Mouse (Mus musculus) limb, embryonic 11.5 days (tissue): ENCODE results near the gene Cpne5. TPM values are rescaled to one million over a fixed set of nuclear protein-coding genes. Genes with fewer than 3 reads are reported as not detected.
A peak's percentile ranks its signal among the peaks of the same experiment; 100 is the strongest.

ENCODE experiments used
- ATAC-seq: fragments of 200-750 bp; cut with Nextera tagmentation; 2 replicates; pipeline ENCODE4 v1.8.0; 2017; ENCODE audit warnings: low read depth; ENCODE audit not compliant: insufficient number of reproducible peaks, low FRiP score, low TSS enrichment
- DNase-seq: peaks from one replicate; pipeline ENCODE4 v3.0.0-alpha.2; 2015; ENCODE audit warnings: low spot score
- H3K27ac ChIP-seq: fragments of 300-500 bp; sonication (generic); replicated peaks from 2 replicates; pipeline ENCODE4 v1.5.1; 2014; ENCODE audit warnings: low read depth, mild to moderate bottlenecking, low read length
- H3K27me3 ChIP-seq: fragments of 300-500 bp; sonication (generic); 2 replicates; pipeline ENCODE4 v1.6.1; 2014; ENCODE audit warnings: mild to moderate bottlenecking, low read length, mixed read lengths; ENCODE audit not compliant: control insufficient read depth, insufficient read depth
- H3K36me3 ChIP-seq: fragments of 300-500 bp; sonication (generic); 2 replicates; pipeline ENCODE4 v1.6.1; 2014; ENCODE audit warnings: mild to moderate bottlenecking, low read length, moderate library complexity, mixed read lengths; ENCODE audit not compliant: control insufficient read depth, insufficient read depth
- H3K4me1 ChIP-seq: fragments of 300-500 bp; sonication (generic); 2 replicates; pipeline ENCODE4 v1.6.1; 2014; ENCODE audit warnings: low read length, mixed read lengths; ENCODE audit not compliant: control insufficient read depth, insufficient read depth
- H3K4me2 ChIP-seq: fragments of 300-500 bp; sonication (generic); 2 replicates; pipeline ENCODE4 v1.6.1; 2014; ENCODE audit warnings: low read depth, mild to moderate bottlenecking, moderate library complexity; ENCODE audit not compliant: severe bottlenecking
- H3K4me3 ChIP-seq: fragments of 300-500 bp; sonication (generic); 2 replicates; pipeline ENCODE4 v1.5.1; 2014; ENCODE audit warnings: low read depth, low read length
- H3K9ac ChIP-seq: fragments of 300-500 bp; sonication (generic); 2 replicates; pipeline ENCODE4 v1.6.1; 2014; ENCODE audit warnings: mild to moderate bottlenecking, low read length
- H3K9me3 ChIP-seq: fragments of 300-500 bp; sonication (generic); 2 replicates; pipeline ENCODE4 v1.6.1; 2016; ENCODE audit warnings: low read length; ENCODE audit not compliant: control insufficient read depth
- WGBS: fragments of 180-500 bp; shearing (Covaris S2); extraction: QIAGEN DNeasy Blood & Tissue Kit; methylation state at CpG from one replicate; pipeline ENCODE4 v1.1.7; 2014; 5-methylcytosine and 5-hydroxymethylcytosine counted together
- polyA plus RNA-seq: library from polyadenylated mRNA; unstranded; fragments of >200 nt; fragmentation: Nextera tagmentation; extraction: Ambion mirVana; gene quantifications from 2 replicates; pipeline ENCODE4 v1.2.1, GENCODE M21; 2014

Cpne5 gene
- polyA plus RNA-seq, 1 experiment from 2014 or later = 4.1 TPM

DNA sequence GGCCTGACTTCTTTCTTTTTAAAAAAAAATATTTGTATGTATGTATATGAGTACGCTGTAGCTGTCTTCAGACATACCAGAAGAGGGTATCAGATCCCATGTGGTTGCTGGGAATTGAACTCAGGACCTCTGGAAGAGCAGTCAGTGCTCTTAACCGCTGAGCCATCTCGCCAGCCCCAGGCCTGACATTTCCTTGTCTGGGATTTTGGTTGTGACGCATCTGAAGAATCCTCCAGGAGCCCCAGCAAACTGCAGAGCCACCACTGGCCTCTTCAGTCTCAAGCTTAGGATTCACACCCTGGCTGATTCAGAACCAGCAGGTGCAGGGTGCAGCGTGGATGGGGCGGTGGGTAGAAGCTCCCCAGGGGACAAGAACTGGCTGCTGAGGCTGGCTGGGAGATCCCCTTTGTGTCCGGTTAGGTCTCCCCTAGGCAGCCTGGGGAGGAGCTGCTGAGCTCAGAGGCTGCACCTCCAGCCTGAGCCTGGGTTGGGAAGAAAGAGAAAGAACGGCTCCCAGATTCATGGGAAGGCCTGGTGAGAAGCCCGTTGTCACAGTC lies 59.4 kb downstream of the Cpne5 start:
- H3K9ac ChIP-seq = no peak overlapping the region
- no peak overlapping the region for H3K4me3 ChIP-seq
- H3K27me3 ChIP-seq = no peaks in the 10 kb centered on the region
- H3K27ac ChIP-seq = no peak overlapping the region
- no peaks in the 10 kb centered on the region for H3K9me3 ChIP-seq
- DNase-seq (no peak), ATAC-seq (no peak)
- no peak overlapping the region for H3K4me2 ChIP-seq
- H3K4me1 ChIP-seq = peaks cover 9% of the 10 kb centered on the region
- H3K36me3 ChIP-seq = no peaks in the 10 kb centered on the region
- 75% methylated on average over 9 of the region's 9 CpGs for WGBS

DNA sequence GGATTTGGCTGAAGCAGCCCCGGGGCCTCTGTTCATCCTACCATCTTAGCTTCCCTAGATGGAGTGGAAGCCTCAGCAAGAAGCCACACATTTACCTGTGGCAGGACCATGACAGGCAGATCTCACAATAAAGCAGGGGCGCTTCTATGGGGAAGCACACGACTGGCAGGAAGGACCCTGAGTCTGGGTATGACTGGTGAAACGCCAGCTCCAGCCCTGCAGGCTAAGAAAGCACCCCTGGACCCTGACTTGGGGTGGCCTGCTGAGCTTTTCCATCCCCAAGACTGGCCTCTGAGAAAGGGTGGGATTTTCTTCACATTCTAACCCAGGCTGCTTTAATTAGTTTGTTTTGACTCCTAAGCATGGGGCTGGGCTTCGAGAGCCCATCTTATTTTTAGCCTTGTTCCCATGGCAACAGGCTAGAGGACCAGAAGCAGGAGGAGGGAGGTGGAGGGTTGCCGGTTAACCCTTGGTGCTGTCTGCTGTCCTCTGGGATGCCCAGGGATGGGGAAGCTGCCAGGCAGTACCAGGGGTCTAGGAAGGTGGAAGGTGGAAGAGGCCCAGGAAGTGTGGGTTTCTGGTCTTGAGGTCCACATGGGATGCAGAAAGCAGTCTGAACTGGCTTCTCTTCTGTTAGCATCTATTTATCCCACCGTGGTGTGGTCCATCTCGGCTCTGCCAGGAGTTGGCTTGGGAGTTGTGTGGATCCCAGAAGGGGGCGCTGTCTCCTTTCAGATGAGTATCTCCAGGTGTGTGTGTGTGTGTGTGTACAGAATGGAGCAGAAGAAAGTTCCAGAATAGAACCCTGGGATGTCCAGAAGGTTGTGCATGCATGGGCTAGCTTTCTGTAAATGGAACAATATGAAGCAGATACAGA lies 61.3 kb downstream of the Cpne5 start:
- 25% methylated on average over 9 of the region's 9 CpGs for WGBS
- no peak overlapping the region for H3K4me3 ChIP-seq
- ATAC-seq = no peak
- H3K9me3 ChIP-seq = no peaks in the 10 kb centered on the region
- no peak overlapping the region for H3K27ac ChIP-seq
- H3K4me1 ChIP-seq = peaks cover 9% of the 10 kb centered on the region
- DNase-seq = peak; percentile 85
- no peaks in the 10 kb centered on the region for H3K36me3 ChIP-seq
- H3K4me2 ChIP-seq = no peak overlapping the region
- no peak overlapping the region; the same call in 1 of the 2 replicates for H3K9ac ChIP-seq
- H3K27me3 ChIP-seq = no peaks in the 10 kb centered on the region

- 67% methylated on average over 3 of the region's 3 CpGs for WGBS
- Histone ChIP-seq H3K9me3 (no peaks in the 10 kb centered on the region), H3K9ac (0 out of 2 replicates have a peak overlapping the region, but pooled peaks have one; percentile 2), H3K27ac (no peak overlapping the region), H3K4me1 (peaks cover 9% of the 10 kb centered on the region), H3K27me3 (no peaks in the 10 kb centered on the region), H3K4me2 (no peak overlapping the region), H3K4me3 (no peak overlapping the region), H3K36me3 (no peaks in the 10 kb centered on the region)
- no peak for DNase-seq
- no peak for ATAC-seq
These were observed 62.3 kb downstream of the Cpne5 start for GRCm38 (mm10) chr17:29175693-29176092.

DNA sequence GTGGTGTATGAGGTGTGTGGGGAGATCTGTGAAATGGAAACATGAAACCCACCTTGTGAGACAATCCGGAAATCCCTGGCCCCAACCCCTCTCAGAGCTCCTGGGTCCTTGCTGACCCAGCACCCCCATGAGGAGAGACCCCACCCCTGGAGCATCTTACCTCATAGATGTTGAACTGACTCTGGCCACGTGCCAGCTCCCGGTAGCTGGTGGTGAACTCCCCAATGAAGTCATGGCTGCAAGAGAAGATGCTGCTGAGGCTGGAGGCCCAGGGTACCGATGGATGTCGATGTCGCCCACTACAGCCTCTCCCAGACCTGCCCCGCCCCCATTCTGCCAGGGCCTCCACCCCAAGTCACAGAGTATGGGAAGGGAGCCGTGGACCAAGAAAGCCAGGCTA lies 64.8 kb downstream of the Cpne5 start:
- 79% methylated on average over 8 of the region's 8 CpGs for WGBS
- Histone ChIP-seq H3K27ac (no peak overlapping the region), H3K4me2 (no peak overlapping the region), H3K4me1 (peaks cover 9% of the 10 kb centered on the region), H3K9ac (no peak overlapping the region), H3K36me3 (no peaks in the 10 kb centered on the region), H3K27me3 (no peaks in the 10 kb centered on the region), H3K9me3 (no peaks in the 10 kb centered on the region), H3K4me3 (no peak overlapping the region)
- no peak for ATAC-seq
- DNase-seq = no peak

GRCm38 (mm10) chr17:29172062-29172461 lies 65.9 kb downstream of the Cpne5 start:
- Histone ChIP-seq H3K27me3 (no peaks in the 10 kb centered on the region), H3K9ac (no peak overlapping the region), H3K4me1 (peaks cover 9% of the 10 kb centered on the region), H3K4me2 (no peak overlapping the region), H3K9me3 (no peaks in the 10 kb centered on the region), H3K27ac (no peak overlapping the region), H3K4me3 (no peak overlapping the region), H3K36me3 (no peaks in the 10 kb centered on the region)
- no peak for ATAC-seq
- WGBS = 51% methylated on average over 10 of the region's 10 CpGs
- no peak for DNase-seq

DNA sequence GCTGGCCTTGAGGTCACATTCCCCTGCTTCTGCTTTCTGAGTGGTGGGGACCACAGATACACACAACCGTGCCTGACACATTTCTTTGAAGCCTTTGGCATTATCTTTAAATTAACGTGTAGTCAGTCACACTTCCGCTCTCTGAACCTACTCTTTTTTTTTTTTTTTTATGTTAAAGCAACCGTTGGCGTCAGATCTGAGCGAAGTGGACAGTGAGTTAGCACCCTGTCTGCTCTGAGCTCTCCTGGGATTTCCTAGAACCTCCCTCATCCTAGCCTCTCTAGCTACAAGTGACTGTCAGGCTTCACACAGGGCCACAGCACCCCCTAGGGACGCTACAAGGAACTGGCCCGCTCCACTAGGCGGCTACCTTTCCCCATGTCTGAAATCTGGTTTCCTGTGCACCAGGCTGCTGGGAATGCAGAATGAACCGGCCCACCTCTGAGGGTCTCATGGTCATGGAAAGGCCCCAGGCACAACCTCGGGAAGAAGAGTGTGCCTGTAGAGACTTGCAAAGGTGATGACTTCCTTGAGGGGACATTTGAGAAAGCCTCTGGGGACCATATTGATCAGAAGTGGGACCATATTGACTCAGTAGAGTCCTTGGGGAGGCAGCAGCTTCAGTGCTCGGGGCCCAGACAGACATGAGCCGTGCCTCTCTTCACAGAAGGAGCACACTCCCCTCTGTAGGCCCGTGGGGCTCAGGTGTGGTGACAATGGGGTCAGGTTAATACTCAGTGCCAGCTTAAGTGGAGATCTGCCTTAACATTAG lies 66.8 kb downstream of the Cpne5 start:
- Histone ChIP-seq H3K27me3 (no peaks in the 10 kb centered on the region), H3K9me3 (no peaks in the 10 kb centered on the region), H3K27ac (no peak overlapping the region), H3K9ac (no peak overlapping the region), H3K36me3 (no peaks in the 10 kb centered on the region), H3K4me2 (no peak overlapping the region), H3K4me3 (no peak overlapping the region), H3K4me1 (peaks cover 2% of the 10 kb centered on the region)
- DNase-seq = peak; percentile 85
- 26% methylated on average over 14 of the region's 14 CpGs for WGBS
- ATAC-seq = no peak

DNA sequence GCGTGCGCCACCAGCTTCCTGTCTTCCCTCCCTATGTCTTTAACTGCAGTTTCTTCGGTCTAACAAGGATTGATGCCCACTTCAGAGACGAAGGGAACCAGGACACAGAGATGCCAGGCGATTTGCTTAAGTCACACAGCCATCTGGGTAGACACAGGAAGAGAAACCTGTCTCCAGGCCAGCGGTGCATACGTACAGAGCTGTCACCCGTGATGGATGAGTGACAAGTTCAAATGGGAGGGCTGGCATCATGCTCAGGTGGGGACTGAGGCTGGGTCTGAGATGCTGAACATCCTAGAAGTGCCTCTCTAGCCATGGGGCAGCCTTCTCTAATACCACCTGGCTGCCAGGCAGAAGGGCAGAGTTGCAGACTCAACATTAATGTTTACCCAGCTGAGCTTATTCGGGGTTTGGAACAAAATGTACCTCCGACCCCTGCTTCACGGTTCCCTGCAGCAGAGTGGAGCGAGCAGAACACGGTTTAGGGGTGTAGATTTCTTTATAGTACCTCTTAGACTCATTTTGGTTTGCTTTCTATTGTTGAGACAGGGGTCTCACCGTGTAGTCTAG lies 67.5 kb downstream of the Cpne5 start:
- Histone ChIP-seq H3K9me3 (no peaks in the 10 kb centered on the region), H3K27ac (no peak overlapping the region), H3K36me3 (no peaks in the 10 kb centered on the region), H3K4me1 (no peaks in the 10 kb centered on the region), H3K27me3 (no peaks in the 10 kb centered on the region), H3K4me3 (no peak overlapping the region), H3K9ac (no peak overlapping the region), H3K4me2 (no peak overlapping the region)
- ATAC-seq (no peak), DNase-seq (no peak)
- 78% methylated on average over 14 of the region's 14 CpGs for WGBS

GRCm38 (mm10) chr17:29168996-29169601 lies 68.9 kb downstream of the Cpne5 start:
- H3K27me3 ChIP-seq = no peaks in the 10 kb centered on the region
- DNase-seq (peak; percentile 43), ATAC-seq (no peak)
- H3K4me3 ChIP-seq = no peak overlapping the region
- H3K4me2 ChIP-seq = no peak overlapping the region
- no peaks in the 10 kb centered on the region for H3K9me3 ChIP-seq
- 72% methylated on average over 12 of the region's 12 CpGs for WGBS
- H3K9ac ChIP-seq = no peak overlapping the region
- peaks cover 4% of the 10 kb centered on the region; the same call in 1 of the 2 replicates for H3K4me1 ChIP-seq
- H3K27ac ChIP-seq = no peak overlapping the region
- no peaks in the 10 kb centered on the region for H3K36me3 ChIP-seq
